In genomic region chr8:115081302-115082207, GRCm38 (mm10) we compare ENCODE assay signal across 9 mouse cellular contexts.
DNase-seq lines count a peak whose midpoint lies in the region.
"Had no signal": no experiment of that assay in that cellular context is flagged by ENCODE, and none has a peak within 500 bp of the region (broad histone marks: within the 10 kb centered on the region; RNA-seq: fewer than 3 reads in every experiment).

No protein-coding gene starts in this region.

- peak; percentile 11 to 27 for DNase-seq in frontal cortex, postnatal 36 days (ENCODE audit: low spot score in 2 of 2)
- DNase-seq in frontal cortex, postnatal 14 days (ENCODE audit: low spot score in 2 of 2): no peak
- peak; percentile 21 for DNase-seq in right cerebral cortex, adult 18-20 months
- DNase-seq in right cerebral cortex, postnatal 25 days: no peak
- peak; percentile 8 for DNase-seq in cerebellum, adult 9-11 months
- DNase-seq in right cerebral cortex, postnatal 4 days: peak; percentile 25
- no peak for DNase-seq in MN1 (ENCODE audit: low spot score)
- DNase-seq in ovary, postnatal 14 days (ENCODE audit: low spot score): no peak
- DNase-seq: heart, adult 18-20 months had no signal

Comparison
In these comparisons a context has a peak if more than half of its experiments do, and no peak if none do; other contexts are left out.
1. DNase-seq: peak in frontal cortex, postnatal 36 days (2 of 2), right cerebral cortex, adult 18-20 months (single experiment), cerebellum, adult 9-11 months (single experiment) and right cerebral cortex, postnatal 4 days (single experiment); none in frontal cortex, postnatal 14 days (0 of 2), right cerebral cortex, postnatal 25 days (single experiment), MN1 (single experiment) and ovary, postnatal 14 days (single experiment).